Mouse (Mus musculus) heart, embryonic 16.5 days (tissue): ENCODE measurements around the gene Mapkapk2. TPM values are rescaled to one million over a fixed set of nuclear protein-coding genes. Genes with fewer than 3 reads are reported as not detected.
A peak's percentile ranks its signal among the peaks of the same experiment; 100 is the strongest.

Experiments used
- ATAC-seq: fragments of 200-750 bp; cut with Nextera tagmentation; replicated peaks from 2 replicates; pipeline ENCODE4 v1.8.0; 2017; ENCODE audit warnings: moderate number of reproducible peaks; ENCODE audit not compliant: insufficient read depth, low FRiP score; ENCODE audit errors: extremely low read depth
- H3K27ac ChIP-seq: fragments of 300-500 bp; sonication (generic); 2 replicates; pipeline ENCODE4 v1.5.1; 2014; ENCODE audit warnings: mild to moderate bottlenecking, low read length, control low read depth, moderate library complexity
- H3K27me3 ChIP-seq: fragments of 300-500 bp; sonication (generic); 2 replicates; pipeline ENCODE4 v1.6.1; 2014; ENCODE audit warnings: low read length, mixed read lengths; ENCODE audit not compliant: control insufficient read depth, insufficient read depth
- H3K36me3 ChIP-seq: fragments of 300-500 bp; sonication (generic); 2 replicates; pipeline ENCODE4 v1.6.1; 2014; ENCODE audit not compliant: control insufficient read depth, insufficient read depth
- H3K4me1 ChIP-seq: fragments of 300-500 bp; sonication (generic); 2 replicates; pipeline ENCODE4 v1.6.1; 2014; ENCODE audit warnings: low read length, mixed read lengths; ENCODE audit not compliant: control insufficient read depth, insufficient read depth
- H3K4me2 ChIP-seq: fragments of 300-500 bp; sonication (generic); 2 replicates; pipeline ENCODE4 v1.6.1; 2014; ENCODE audit warnings: low read depth, mild to moderate bottlenecking, control low read depth, low read length
- H3K4me3 ChIP-seq: fragments of 300-500 bp; sonication (generic); 2 replicates; pipeline ENCODE4 v1.5.1; 2014; ENCODE audit warnings: mild to moderate bottlenecking, control low read depth, low read length
- H3K9ac ChIP-seq: fragments of 300-500 bp; sonication (generic); 2 replicates; pipeline ENCODE4 v1.6.1; 2014; ENCODE audit warnings: low read length, control low read depth
- H3K9me3 ChIP-seq: fragments of 300-500 bp; sonication (generic); replicated peaks from 2 replicates; pipeline ENCODE4 v1.6.1; 2016; ENCODE audit warnings: low read length; ENCODE audit not compliant: control insufficient read depth
- WGBS: fragments of 180-500 bp; shearing (Covaris S2); extraction: QIAGEN DNeasy Blood & Tissue Kit; methylation state at CpG from one replicate; pipeline ENCODE4 v1.1.7; 2014; 5-methylcytosine and 5-hydroxymethylcytosine counted together
- polyA plus RNA-seq: library from polyadenylated mRNA; unstranded; fragments of >200 nt; fragmentation: Nextera tagmentation; extraction: Ambion mirVana; gene quantifications from 2 replicates; pipeline ENCODE4 v1.2.1, GENCODE M21; 2015

Mapkapk2 gene
- polyA plus RNA-seq, 1 experiment from 2014 or later, result 61.4 TPM

- peak; percentile 69 for ATAC-seq
- peak overlapping the region; percentile 79 for H3K4me2 ChIP-seq
- peaks cover 44% of the 10 kb centered on the region for H3K4me1 ChIP-seq
- no peaks in the 10 kb centered on the region for H3K36me3 ChIP-seq
- under 1% methylated on average over 92 of the region's 98 CpGs for WGBS
- peak overlapping the region; percentile 98 for H3K27ac ChIP-seq
- peak overlapping the region; percentile 99 for H3K9ac ChIP-seq
- H3K4me3 ChIP-seq, result peak overlapping the region; percentile 99
- H3K27me3 ChIP-seq, result no peaks in the 10 kb centered on the region
- no peaks in the 10 kb centered on the region for H3K9me3 ChIP-seq
These were observed 575 bp downstream of the Mapkapk2 start for GRCm38 (mm10) chr1:131096803-131097699.

- 5% methylated on average over 9 of the region's 9 CpGs for WGBS
- Histone ChIP-seq H3K27ac (peak overlapping the region; percentile 98), H3K4me1 (peaks cover 51% of the 10 kb centered on the region), H3K9me3 (no peaks in the 10 kb centered on the region), H3K4me3 (peak overlapping the region; percentile 99), H3K9ac (peak overlapping the region; percentile 99), H3K36me3 (no peaks in the 10 kb centered on the region), H3K4me2 (peak overlapping the region; percentile 79), H3K27me3 (no peaks in the 10 kb centered on the region)
- ATAC-seq, result no peak
These were observed 1.4 kb downstream of the Mapkapk2 start for GRCm38 (mm10) chr1:131096132-131096695.

GRCm38 (mm10) chr1:131095574-131095973 lies 2.1 kb downstream of the Mapkapk2 start:
- WGBS, result 17% methylated on average over 8 of the region's 8 CpGs

GRCm38 (mm10) chr1:131093889-131094288 lies 3.7 kb downstream of the Mapkapk2 start:
- no peaks in the 10 kb centered on the region for H3K36me3 ChIP-seq
- H3K9me3 ChIP-seq, result no peaks in the 10 kb centered on the region
- H3K9ac ChIP-seq, result no peak overlapping the region
- H3K4me3 ChIP-seq, result no peak overlapping the region
- peaks cover 74% of the 10 kb centered on the region for H3K4me1 ChIP-seq
- no peak for ATAC-seq
- H3K4me2 ChIP-seq, result peak overlapping the region; percentile 23; the same call in 1 of the 2 replicates
- H3K27me3 ChIP-seq, result no peaks in the 10 kb centered on the region
- no peak overlapping the region for H3K27ac ChIP-seq
- WGBS, result 52% methylated on average over 8 of the region's 8 CpGs

More at GRCm38 (mm10) chr1:131095574-131095973, 2.1 kb downstream of the Mapkapk2 start:
- ATAC-seq, result no peak
- H3K4me1 ChIP-seq, result peaks cover 57% of the 10 kb centered on the region
- peak overlapping the region; percentile 99 for H3K4me3 ChIP-seq
- no peaks in the 10 kb centered on the region for H3K9me3 ChIP-seq
- H3K27ac ChIP-seq, result peak overlapping the region; percentile 98
- no peaks in the 10 kb centered on the region for H3K36me3 ChIP-seq
- H3K4me2 ChIP-seq, result peak overlapping the region; percentile 79
- no peaks in the 10 kb centered on the region for H3K27me3 ChIP-seq
- peak overlapping the region; percentile 99 for H3K9ac ChIP-seq

GRCm38 (mm10) chr1:131092846-131093245 lies 4.8 kb downstream of the Mapkapk2 start:
- ATAC-seq, result no peak
- Histone ChIP-seq H3K36me3 (no peaks in the 10 kb centered on the region), H3K27ac (peak overlapping the region; percentile 2), H3K27me3 (no peaks in the 10 kb centered on the region), H3K9me3 (no peaks in the 10 kb centered on the region), H3K4me3 (no peak overlapping the region), H3K4me1 (peaks cover 78% of the 10 kb centered on the region), H3K9ac (no peak overlapping the region), H3K4me2 (0 out of 2 replicates have a peak overlapping the region, but pooled peaks have one; percentile 4)
- 78% methylated on average over 3 of the region's 3 CpGs for WGBS

- H3K4me2 ChIP-seq, result no peak overlapping the region
- peaks cover 85% of the 10 kb centered on the region for H3K4me1 ChIP-seq
- no peaks in the 10 kb centered on the region for H3K9me3 ChIP-seq
- 81% methylated on average over 3 of the region's 3 CpGs for WGBS
- H3K27me3 ChIP-seq, result no peaks in the 10 kb centered on the region
- ATAC-seq, result no peak
- H3K4me3 ChIP-seq, result no peak overlapping the region
- peak overlapping the region; percentile 2 for H3K27ac ChIP-seq
- H3K9ac ChIP-seq, result no peak overlapping the region
- no peaks in the 10 kb centered on the region for H3K36me3 ChIP-seq
These were observed 5.5 kb downstream of the Mapkapk2 start for GRCm38 (mm10) chr1:131092173-131092572.

- H3K36me3 ChIP-seq, result no peaks in the 10 kb centered on the region
- ATAC-seq, result no peak
- peak overlapping the region; percentile 97 for H3K27ac ChIP-seq
- H3K4me2 ChIP-seq, result peak overlapping the region; percentile 53; the same call in 1 of the 2 replicates
- peaks cover 92% of the 10 kb centered on the region for H3K4me1 ChIP-seq
- H3K27me3 ChIP-seq, result no peaks in the 10 kb centered on the region
- no peak overlapping the region for H3K4me3 ChIP-seq
- H3K9me3 ChIP-seq, result no peaks in the 10 kb centered on the region
- H3K9ac ChIP-seq, result peak overlapping the region; percentile 66
- WGBS, result 36% methylated on average over 3 of the region's 3 CpGs
These were observed 6.1 kb downstream of the Mapkapk2 start for GRCm38 (mm10) chr1:131091481-131091880.

- H3K4me3 ChIP-seq, result peak overlapping the region; percentile 4; the same call in 1 of the 2 replicates
- H3K27ac ChIP-seq, result peak overlapping the region; percentile 97
- H3K9me3 ChIP-seq, result no peaks in the 10 kb centered on the region
- H3K27me3 ChIP-seq, result no peaks in the 10 kb centered on the region
- WGBS, result 57% methylated on average over 4 of the region's 4 CpGs
- H3K36me3 ChIP-seq, result no peaks in the 10 kb centered on the region
- ATAC-seq, result no peak
- H3K4me1 ChIP-seq, result peaks cover 98% of the 10 kb centered on the region
- peak overlapping the region; percentile 66 for H3K9ac ChIP-seq
- peak overlapping the region; percentile 53 for H3K4me2 ChIP-seq
These were observed 6.7 kb downstream of the Mapkapk2 start for GRCm38 (mm10) chr1:131090877-131091276.

- peak overlapping the region; percentile 66 for H3K9ac ChIP-seq
- 25% methylated on average over 5 of the region's 5 CpGs for WGBS
These were observed 7.4 kb downstream of the Mapkapk2 start for GRCm38 (mm10) chr1:131090261-131090660.

More at GRCm38 (mm10) chr1:131090261-131090660, 7.4 kb downstream of the Mapkapk2 start:
- Histone ChIP-seq H3K36me3 (no peaks in the 10 kb centered on the region), H3K4me1 (peaks cover 96% of the 10 kb centered on the region), H3K4me2 (peak overlapping the region; percentile 53), H3K9me3 (no peaks in the 10 kb centered on the region), H3K27me3 (no peaks in the 10 kb centered on the region), H3K27ac (peak overlapping the region; percentile 97), H3K4me3 (peak overlapping the region; percentile 26)
- peak; percentile 62 for ATAC-seq
